ENCODE assay signal across 8 mouse cellular contexts in the genomic region with DNA sequence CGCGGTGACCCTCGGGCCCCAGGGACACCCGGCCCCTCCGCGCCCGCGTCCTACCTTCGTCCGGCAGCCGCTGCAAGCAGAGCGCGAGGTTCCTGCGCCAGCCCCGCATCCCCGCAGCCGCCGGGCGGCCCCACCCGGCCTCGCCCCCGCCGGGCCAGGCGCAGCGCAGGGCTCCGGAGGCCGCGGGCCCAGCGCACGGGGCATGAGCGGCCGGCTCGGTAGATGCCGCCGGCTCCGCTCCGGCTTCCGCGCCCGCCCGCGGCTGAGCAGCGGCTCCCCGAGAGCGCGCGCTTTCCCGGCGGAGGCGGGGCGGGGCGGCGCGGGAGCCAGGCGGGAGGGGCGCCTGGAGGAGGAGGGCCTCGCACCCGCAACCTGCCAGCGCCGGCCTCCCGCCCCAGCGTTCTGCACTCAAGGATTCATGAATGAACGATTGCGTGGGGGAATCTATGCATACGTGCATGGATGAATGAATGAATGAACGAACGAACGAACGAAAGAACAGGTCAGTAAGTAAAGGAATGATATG. TPM values are rescaled to one million over a fixed set of nuclear protein-coding genes. Genes with fewer than 3 reads are reported as not detected.
DNase-seq lines count a peak whose midpoint lies in the region; ATAC-seq and TF ChIP-seq lines count a peak whose summit lies in the region.

No protein-coding gene starts in this region.

- TF ChIP-seq EP300 in liver, embryonic 14.5 days (IDR thresholded peaks at IDR 0.05; ENCODE audit: low read depth) = no peak

- peaks cover 72% of the 10 kb centered on the region for H3K27me3 ChIP-seq in E14TG2a.4 (ENCODE audit: insufficient read depth, low read length)
- H3K27me3 ChIP-seq in forebrain, embryonic 13.5 days = peaks cover 62% of the 10 kb centered on the region
- peaks cover 37% of the 10 kb centered on the region for H3K27me3 ChIP-seq in liver, embryonic 14.5 days (ENCODE audit: control insufficient read depth, insufficient read depth, low read length)
- peaks cover 37% of the 10 kb centered on the region for H3K27me3 ChIP-seq in stomach, embryonic 14.5 days (ENCODE audit: control insufficient read depth, insufficient read depth, low read length)

- H3K4me2 ChIP-seq in forebrain, embryonic 13.5 days = peak overlapping the region; percentile 92
- H3K4me2 ChIP-seq in liver, embryonic 14.5 days (ENCODE audit: low read depth) = 0 out of 2 replicates have a peak overlapping the region, but pooled peaks have one; percentile 13
- H3K4me2 ChIP-seq in stomach, embryonic 14.5 days (replicated peaks; ENCODE audit: low read depth, low read length) = peak overlapping the region; percentile 88

- peak; percentile 23 for DNase-seq in embryo, embryonic 10.5 days (ENCODE audit: low spot score)
- no peak for DNase-seq in embryo, embryonic 10 days (ENCODE audit: low spot score)
- no peak for DNase-seq in liver, embryonic 14.5 days (ENCODE audit: low read depth in 3 of 3, low spot score in 3 of 3)
- DNase-seq in lung, postnatal 14 days = no peak

- peak; percentile 37 for ATAC-seq in forebrain, embryonic 13.5 days
- ATAC-seq in liver, embryonic 14.5 days (ENCODE audit: insufficient read depth) = no peak
- no peak for ATAC-seq in stomach, embryonic 14.5 days (ENCODE audit: insufficient number of reproducible peaks, insufficient read depth, low FRiP score, low read depth)
- ATAC-seq in monocyte, adult 5-6 weeks (replicated peaks; ENCODE audit: insufficient number of reproducible peaks, low FRiP score, low TSS enrichment, poor library complexity, severe bottlenecking) = no peak

- no peak for TF ChIP-seq CTCF in E14TG2a.4 (conservative IDR thresholded peaks at IDR 0.05; ENCODE audit: low read length)
- no peak for TF ChIP-seq CTCF in liver, embryonic 14.5 days (IDR thresholded peaks at IDR 0.05; ENCODE audit: low read depth)

- peak overlapping the region; percentile 69 for H3K9ac ChIP-seq in forebrain, embryonic 13.5 days
- H3K9ac ChIP-seq in liver, embryonic 14.5 days (replicated peaks) = no peak overlapping the region
- no peak overlapping the region for H3K9ac ChIP-seq in stomach, embryonic 14.5 days (replicated peaks; ENCODE audit: low read depth, low read length)

- peak overlapping the region; percentile 84 for H3K4me3 ChIP-seq in E14TG2a.4 (replicated peaks; ENCODE audit: low read length)
- H3K4me3 ChIP-seq in forebrain, embryonic 13.5 days = peak overlapping the region; percentile 58
- H3K4me3 ChIP-seq in liver, embryonic 14.5 days (ENCODE audit: insufficient read depth in 1 of 2, low read depth in 2 of 2, low read length in 2 of 2) = peak overlapping the region in 1 of 2 experiments; percentile 33; a peak in 2 of 4 replicates
- H3K4me3 ChIP-seq in stomach, embryonic 14.5 days (ENCODE audit: low read depth, low read length) = peak overlapping the region; percentile 31

- WGBS in forebrain, embryonic 13.5 days = 3% methylated on average over 69 of the region's 69 CpGs
- WGBS in liver, embryonic 14.5 days (ENCODE audit: insufficient replicate concordance) = 4% methylated on average over 66 of the region's 69 CpGs
- WGBS in stomach, embryonic 14.5 days = 5% methylated on average over 54 of the region's 69 CpGs

- H3K36me3 ChIP-seq in E14TG2a.4 (ENCODE audit: insufficient read depth, low read length) = no peaks in the 10 kb centered on the region
- H3K36me3 ChIP-seq in forebrain, embryonic 13.5 days (ENCODE audit: poor library complexity, severe bottlenecking) = no peaks in the 10 kb centered on the region
- H3K36me3 ChIP-seq in liver, embryonic 14.5 days (replicated peaks; ENCODE audit: control insufficient read depth, insufficient read depth, low read depth) = no peaks in the 10 kb centered on the region
- no peaks in the 10 kb centered on the region for H3K36me3 ChIP-seq in stomach, embryonic 14.5 days (ENCODE audit: control insufficient read depth, insufficient read depth, low read length)

- peaks cover 31% of the 10 kb centered on the region for H3K4me1 ChIP-seq in E14TG2a.4 (replicated peaks; ENCODE audit: low read depth, low read length)
- peaks cover 28% of the 10 kb centered on the region for H3K4me1 ChIP-seq in forebrain, embryonic 13.5 days
- H3K4me1 ChIP-seq in liver, embryonic 14.5 days (replicated peaks; ENCODE audit: control insufficient read depth in 2 of 2, insufficient read depth in 2 of 2, low read length in 1 of 2) = no peaks in the 10 kb centered on the region
- no peaks in the 10 kb centered on the region; the same call in 1 of the 2 replicates for H3K4me1 ChIP-seq in stomach, embryonic 14.5 days (ENCODE audit: control insufficient read depth, insufficient read depth, low read length)

- H3K27ac ChIP-seq in forebrain, embryonic 13.5 days = no peak overlapping the region
- H3K27ac ChIP-seq in liver, embryonic 14.5 days = no peak overlapping the region
- H3K27ac ChIP-seq in stomach, embryonic 14.5 days (ENCODE audit: low read length) = no peak overlapping the region

- H3K9me3 ChIP-seq in E14TG2a.4 (ENCODE audit: low read length) = no peaks in the 10 kb centered on the region
- H3K9me3 ChIP-seq in forebrain, embryonic 13.5 days (replicated peaks) = no peaks in the 10 kb centered on the region
- no peaks in the 10 kb centered on the region for H3K9me3 ChIP-seq in liver, embryonic 14.5 days (ENCODE audit: control insufficient read depth, low read length)
- H3K9me3 ChIP-seq in stomach, embryonic 14.5 days (ENCODE audit: control insufficient read depth, low read depth, low read length) = no peaks in the 10 kb centered on the region

RNA-seq across cellular contexts. Expression of gene Grip2, which starts 16.6 kb away (rescaled TPM):
- polyA plus RNA-seq in forebrain, embryonic 13.5 days (2015; fragmentation: Nextera tagmentation; extraction: Ambion mirVana) = 2.2 and 3.1 TPM in 2 replicates
- 0.01 and 0.03 TPM in 2 replicates for polyA plus RNA-seq in liver, embryonic 14.5 days (2012; rRNA removed)
- polyA plus RNA-seq in liver, embryonic 14.5 days (2014; fragmentation: Nextera tagmentation; extraction: Ambion mirVana) = not detected in 2 replicates
- polyA plus RNA-seq in stomach, embryonic 14.5 days (2014; fragmentation: Nextera tagmentation; extraction: Ambion mirVana) = 0.27 and 0.33 TPM in 2 replicates
- total RNA-seq in monocyte, adult 5-6 weeks (2017) = not detected in 3 replicates

RNA-seq across cellular contexts. Expression of gene Ccdc174, which starts 34.2 kb away (rescaled TPM):
- 48.7 and 60.7 TPM in 2 replicates for polyA plus RNA-seq in forebrain, embryonic 13.5 days (2015; fragmentation: Nextera tagmentation; extraction: Ambion mirVana)
- polyA plus RNA-seq in liver, embryonic 14.5 days (2012; rRNA removed) = 3.6 and 6.8 TPM in 2 replicates
- 10.9 and 13.9 TPM in 2 replicates for polyA plus RNA-seq in liver, embryonic 14.5 days (2014; fragmentation: Nextera tagmentation; extraction: Ambion mirVana)
- polyA plus RNA-seq in stomach, embryonic 14.5 days (2014; fragmentation: Nextera tagmentation; extraction: Ambion mirVana) = 33.8 and 37.5 TPM in 2 replicates
- total RNA-seq in monocyte, adult 5-6 weeks (2017) = 67.8 to 127 TPM (median 94.6 TPM) in 3 replicates

RNA-seq across cellular contexts. Expression of gene 4930590J08Rik, which starts 58.9 kb away (rescaled TPM):
- 0.62 and 1.4 TPM in 2 replicates for polyA plus RNA-seq in forebrain, embryonic 13.5 days (2015; fragmentation: Nextera tagmentation; extraction: Ambion mirVana)
- polyA plus RNA-seq in liver, embryonic 14.5 days (2012; rRNA removed) = 0.06 and 0.17 TPM in 2 replicates
- 0.11 TPM in 1 of 2 replicates, not detected in the other for polyA plus RNA-seq in liver, embryonic 14.5 days (2014; fragmentation: Nextera tagmentation; extraction: Ambion mirVana)
- polyA plus RNA-seq in stomach, embryonic 14.5 days (2014; fragmentation: Nextera tagmentation; extraction: Ambion mirVana) = 0.48 and 0.49 TPM in 2 replicates
- 0.43 to 2.3 TPM in 2 of 3 replicates, not detected in the other for total RNA-seq in monocyte, adult 5-6 weeks (2017)

Comparison
In these comparisons a context has a peak if more than half of its experiments do, and no peak if none do; other contexts are left out.
1. H3K4me2 ChIP-seq: peak in every context shown above with its lines; median percentile 92 in forebrain, embryonic 13.5 days; 88 in stomach, embryonic 14.5 days; 13 in liver, embryonic 14.5 days.